Mouse (Mus musculus) midbrain, embryonic 13.5 days (tissue): ENCODE results near the gene Grin2a. TPM values are rescaled to one million over a fixed set of nuclear protein-coding genes. Genes with fewer than 3 reads are reported as not detected.

Source experiments
- ATAC-seq: fragments of 200-750 bp; cut with Nextera tagmentation; 2 replicates; pipeline ENCODE4 v1.8.0; 2017; ENCODE audit warnings: mild to moderate bottlenecking, moderate TSS enrichment, moderate library complexity
- H3K27ac ChIP-seq: fragments of 300-500 bp; sonication (generic); 2 replicates; pipeline ENCODE4 v1.5.1; 2015; ENCODE audit warnings: inconsistent platforms, mild to moderate bottlenecking, moderate library complexity
- H3K27me3 ChIP-seq: fragments of 300-500 bp; sonication (generic); 2 replicates; pipeline ENCODE4 v1.6.1; 2015; ENCODE audit warnings: mild to moderate bottlenecking, inconsistent platforms
- H3K36me3 ChIP-seq: fragments of 300-500 bp; sonication (generic); 2 replicates; pipeline ENCODE4 v1.6.1; 2015; ENCODE audit warnings: mild to moderate bottlenecking, inconsistent platforms
- H3K4me1 ChIP-seq: fragments of 300-500 bp; sonication (generic); replicated peaks from 2 replicates; pipeline ENCODE4 v1.6.1; 2015; ENCODE audit warnings: inconsistent platforms
- H3K4me2 ChIP-seq: fragments of 300-500 bp; sonication (generic); replicated peaks from 2 replicates; pipeline ENCODE4 v1.6.1; 2015; ENCODE audit warnings: moderate library complexity, mild to moderate bottlenecking, inconsistent platforms
- H3K4me3 ChIP-seq: fragments of 300-500 bp; sonication (generic); replicated peaks from 2 replicates; pipeline ENCODE4 v1.5.1; 2015; ENCODE audit warnings: mild to moderate bottlenecking, inconsistent platforms
- H3K9ac ChIP-seq: fragments of 300-500 bp; sonication (generic); replicated peaks from 2 replicates; pipeline ENCODE4 v1.6.1; 2015; ENCODE audit warnings: mild to moderate bottlenecking, inconsistent platforms
- H3K9me3 ChIP-seq: fragments of 300-500 bp; sonication (generic); 2 replicates; pipeline ENCODE4 v1.6.1; 2016; ENCODE audit warnings: mild to moderate bottlenecking, inconsistent platforms
- WGBS: fragments of 180-500 bp; shearing (Covaris S2); methylation state at CpG from one replicate; pipeline ENCODE4 v1.1.7; 2015; 5-methylcytosine and 5-hydroxymethylcytosine counted together
- polyA plus RNA-seq: library from polyadenylated mRNA; unstranded; fragments of >200 nt; fragmentation: Nextera tagmentation; extraction: Ambion mirVana; gene quantifications from 2 replicates; pipeline ENCODE4 v1.2.1, GENCODE M21; 2015

Grin2a gene
- polyA plus RNA-seq, 1 experiment from 2014 or later, result 3.8 TPM

GRCm38 (mm10) chr16:9602579-9602978, 392.8 kb downstream of the Grin2a start:
- no peaks in the 10 kb centered on the region for H3K36me3 ChIP-seq
- no peak overlapping the region for H3K4me3 ChIP-seq
- no peak for ATAC-seq
- H3K4me1 ChIP-seq, result no peaks in the 10 kb centered on the region
- H3K27ac ChIP-seq, result no peak overlapping the region
- 79% methylated on average over 2 of the region's 2 CpGs for WGBS
- no peaks in the 10 kb centered on the region for H3K27me3 ChIP-seq
- H3K9ac ChIP-seq, result no peak overlapping the region
- H3K9me3 ChIP-seq, result no peaks in the 10 kb centered on the region
- H3K4me2 ChIP-seq, result no peak overlapping the region

DNA sequence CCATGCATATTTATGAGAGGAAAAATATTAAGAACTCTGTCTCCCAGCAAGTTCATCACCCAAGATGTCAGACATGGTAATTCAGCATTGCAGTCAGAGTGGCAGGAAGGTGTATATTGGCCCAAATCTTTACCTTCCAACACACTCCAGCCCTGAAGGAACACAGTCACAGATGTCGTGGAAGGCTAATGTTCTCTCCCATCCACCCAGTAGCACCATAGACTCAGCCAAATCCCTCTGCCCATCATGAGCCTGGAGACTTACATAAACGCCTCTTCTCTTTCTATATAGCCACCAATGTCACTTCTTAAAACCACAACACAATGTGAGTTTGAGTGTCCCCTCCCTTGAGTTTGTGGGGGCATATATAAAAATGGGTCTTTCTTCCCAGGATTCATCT, 406.2 kb downstream of the Grin2a start:
- no peak overlapping the region for H3K27ac ChIP-seq
- 77% methylated on average over 2 of the region's 2 CpGs for WGBS
- H3K9ac ChIP-seq, result no peak overlapping the region
- no peaks in the 10 kb centered on the region for H3K27me3 ChIP-seq
- no peaks in the 10 kb centered on the region for H3K9me3 ChIP-seq
- no peaks in the 10 kb centered on the region for H3K4me1 ChIP-seq
- H3K36me3 ChIP-seq, result no peaks in the 10 kb centered on the region
- ATAC-seq, result no peak
- H3K4me2 ChIP-seq, result no peak overlapping the region
- no peak overlapping the region for H3K4me3 ChIP-seq

GRCm38 (mm10) chr16:9588431-9588830, 406.9 kb downstream of the Grin2a start:
- Histone ChIP-seq H3K27ac (no peak overlapping the region), H3K9me3 (no peaks in the 10 kb centered on the region), H3K4me3 (no peak overlapping the region), H3K27me3 (no peaks in the 10 kb centered on the region), H3K36me3 (no peaks in the 10 kb centered on the region), H3K4me2 (no peak overlapping the region), H3K4me1 (no peaks in the 10 kb centered on the region), H3K9ac (no peak overlapping the region)
- 86% methylated on average over 3 of the region's 3 CpGs for WGBS
- no peak for ATAC-seq

GRCm38 (mm10) chr16:9583981-9584380, 411.4 kb downstream of the Grin2a start:
- no peaks in the 10 kb centered on the region for H3K4me1 ChIP-seq
- H3K9me3 ChIP-seq, result no peaks in the 10 kb centered on the region
- no peaks in the 10 kb centered on the region for H3K36me3 ChIP-seq
- H3K4me3 ChIP-seq, result no peak overlapping the region
- H3K4me2 ChIP-seq, result no peak overlapping the region
- no peaks in the 10 kb centered on the region for H3K27me3 ChIP-seq
- H3K9ac ChIP-seq, result no peak overlapping the region
- WGBS, result 80% methylated on average over 2 of the region's 2 CpGs
- H3K27ac ChIP-seq, result no peak overlapping the region
- no peak for ATAC-seq

DNA sequence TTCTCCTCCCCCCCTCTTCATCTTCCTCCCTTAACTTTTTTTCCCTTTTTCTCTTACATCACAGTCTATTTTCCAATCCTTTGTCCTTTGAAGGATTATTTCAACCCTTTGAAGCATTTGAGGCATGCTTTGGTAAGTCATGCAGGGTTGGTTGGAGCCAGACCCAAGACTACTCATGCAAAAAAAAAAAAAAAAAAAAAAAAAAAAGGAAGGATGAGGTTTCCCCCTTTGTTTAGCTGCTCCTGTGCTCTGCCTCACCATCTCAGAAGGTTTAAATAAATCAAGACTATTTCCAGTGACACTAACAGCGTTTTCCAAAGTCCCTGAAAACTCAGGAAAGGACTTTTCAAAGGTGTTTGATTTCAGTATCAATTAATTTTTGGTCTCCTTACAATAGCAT, 423.6 kb downstream of the Grin2a start:
- Histone ChIP-seq H3K36me3 (no peaks in the 10 kb centered on the region), H3K4me2 (no peak overlapping the region), H3K27ac (no peak overlapping the region), H3K27me3 (no peaks in the 10 kb centered on the region), H3K4me3 (no peak overlapping the region), H3K9me3 (no peaks in the 10 kb centered on the region), H3K4me1 (no peaks in the 10 kb centered on the region), H3K9ac (no peak overlapping the region)
- 32% methylated on average over 1 of the region's 1 CpGs for WGBS
- ATAC-seq, result no peak

- no peak overlapping the region for H3K9ac ChIP-seq
- ATAC-seq, result no peak
- no peak overlapping the region for H3K27ac ChIP-seq
- no peaks in the 10 kb centered on the region for H3K9me3 ChIP-seq
- H3K27me3 ChIP-seq, result no peaks in the 10 kb centered on the region
- no peaks in the 10 kb centered on the region for H3K4me1 ChIP-seq
- H3K4me3 ChIP-seq, result no peak overlapping the region
- WGBS, result 59% methylated on average over 2 of the region's 2 CpGs
- H3K36me3 ChIP-seq, result no peaks in the 10 kb centered on the region
- no peak overlapping the region for H3K4me2 ChIP-seq
These were observed 428.1 kb downstream of the Grin2a start for GRCm38 (mm10) chr16:9567286-9567685.

DNA sequence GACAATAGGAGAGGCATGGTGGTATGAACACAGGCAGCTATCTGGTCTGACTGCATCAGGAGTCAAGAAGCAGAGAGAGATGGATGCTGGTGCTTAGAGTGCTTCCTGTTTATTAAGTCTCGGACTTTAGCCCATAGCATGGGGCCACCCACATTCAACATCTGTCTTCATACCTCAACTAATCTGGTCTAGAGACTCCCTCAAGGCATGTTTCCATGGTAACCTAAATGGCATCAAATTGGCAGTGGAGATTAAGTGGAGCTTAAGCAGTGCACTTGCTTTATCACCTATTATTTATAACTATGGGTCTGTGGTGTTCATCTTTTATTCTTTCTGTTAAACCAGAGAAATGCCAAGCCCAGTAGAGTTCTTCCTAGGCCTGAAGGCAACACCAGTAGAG, 433.5 kb downstream of the Grin2a start:
- Histone ChIP-seq H3K4me2 (no peak overlapping the region), H3K4me1 (peaks cover 6% of the 10 kb centered on the region; the same call in 1 of the 2 replicates), H3K9ac (no peak overlapping the region), H3K27ac (no peak overlapping the region), H3K9me3 (no peaks in the 10 kb centered on the region), H3K27me3 (no peaks in the 10 kb centered on the region), H3K4me3 (no peak overlapping the region), H3K36me3 (no peaks in the 10 kb centered on the region)
- no peak for ATAC-seq
- WGBS, result 3% methylated on average over 1 of the region's 1 CpGs

DNA sequence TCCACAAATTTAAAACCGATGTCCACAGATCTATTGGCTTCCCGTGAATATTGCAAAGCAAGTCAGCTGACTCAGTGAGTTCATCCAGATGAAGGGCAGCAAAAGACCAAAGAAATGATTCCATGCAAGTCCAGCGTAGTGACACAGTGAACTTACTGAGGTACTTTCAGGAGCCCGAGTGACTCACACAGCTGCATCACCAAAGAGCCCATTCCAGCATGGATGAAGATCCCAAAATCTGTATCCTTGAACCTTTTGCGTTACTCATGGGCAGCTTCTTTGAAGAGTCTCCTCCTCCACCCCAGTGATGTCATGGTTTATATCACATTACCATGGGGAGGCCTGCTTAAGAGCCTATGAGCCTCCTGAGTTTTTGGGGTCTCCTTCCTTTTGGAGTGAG, 460.2 kb downstream of the Grin2a start:
- Histone ChIP-seq H3K4me2 (no peak overlapping the region), H3K36me3 (no peaks in the 10 kb centered on the region), H3K27ac (no peak overlapping the region), H3K9ac (no peak overlapping the region), H3K4me3 (no peak overlapping the region), H3K9me3 (no peaks in the 10 kb centered on the region), H3K4me1 (peaks cover 23% of the 10 kb centered on the region), H3K27me3 (peaks cover 17% of the 10 kb centered on the region; the same call in 1 of the 2 replicates)
- WGBS, result 93% methylated on average over 5 of the region's 5 CpGs
- no peak for ATAC-seq

- Histone ChIP-seq H3K36me3 (no peaks in the 10 kb centered on the region), H3K4me1 (peaks cover 23% of the 10 kb centered on the region), H3K4me3 (no peak overlapping the region), H3K9me3 (no peaks in the 10 kb centered on the region), H3K4me2 (no peak overlapping the region), H3K27me3 (peaks cover 17% of the 10 kb centered on the region; the same call in 1 of the 2 replicates), H3K9ac (no peak overlapping the region), H3K27ac (peak overlapping the region; percentile 15; the same call in 1 of the 2 replicates)
- WGBS, result 11% methylated on average over 9 of the region's 9 CpGs
- ATAC-seq, result peak; percentile 91
These were observed 461.6 kb downstream of the Grin2a start for GRCm38 (mm10) chr16:9533564-9534332.

GRCm38 (mm10) chr16:9532843-9533532, 462.4 kb downstream of the Grin2a start:
- no peaks in the 10 kb centered on the region for H3K36me3 ChIP-seq
- no peak overlapping the region for H3K4me2 ChIP-seq
- no peaks in the 10 kb centered on the region for H3K9me3 ChIP-seq
- no peak overlapping the region for H3K9ac ChIP-seq
- 0 out of 2 replicates have a peak overlapping the region, but pooled peaks have one; percentile 25 for H3K27ac ChIP-seq
- peak; percentile 65 for ATAC-seq
- 30% methylated on average over 6 of the region's 6 CpGs for WGBS
- peaks cover 23% of the 10 kb centered on the region for H3K4me1 ChIP-seq
- H3K27me3 ChIP-seq, result peaks cover 23% of the 10 kb centered on the region; the same call in 1 of the 2 replicates
- H3K4me3 ChIP-seq, result no peak overlapping the region

DNA sequence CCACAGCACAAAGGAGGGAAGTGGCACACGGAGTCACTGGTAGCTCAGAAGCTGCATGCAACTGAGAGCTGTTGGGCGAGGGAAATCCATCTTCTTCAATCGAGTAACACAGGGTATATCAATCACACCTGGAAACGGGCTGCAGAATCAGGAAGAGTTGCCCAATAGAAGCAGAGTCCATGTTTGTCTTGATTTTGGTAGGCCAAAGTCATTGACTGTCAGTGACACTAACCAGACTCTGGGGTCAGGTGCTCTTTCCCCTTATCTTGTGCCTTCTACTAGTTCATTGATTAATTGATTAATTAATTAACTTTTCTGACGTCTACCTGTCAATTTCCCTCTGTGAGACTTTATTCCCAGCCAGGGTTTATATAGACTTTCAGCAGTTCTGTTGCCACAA, 468.1 kb downstream of the Grin2a start:
- no peaks in the 10 kb centered on the region for H3K9me3 ChIP-seq
- no peak overlapping the region for H3K4me2 ChIP-seq
- 0 out of 2 replicates have a peak, but pooled peaks cover under 1% of the 10 kb centered on the region for H3K4me1 ChIP-seq
- H3K27me3 ChIP-seq, result peaks cover 6% of the 10 kb centered on the region; the same call in 1 of the 2 replicates
- H3K36me3 ChIP-seq, result no peaks in the 10 kb centered on the region
- H3K9ac ChIP-seq, result no peak overlapping the region
- no peak for ATAC-seq
- no peak overlapping the region for H3K4me3 ChIP-seq
- H3K27ac ChIP-seq, result no peak overlapping the region
- 87% methylated on average over 5 of the region's 5 CpGs for WGBS

DNA sequence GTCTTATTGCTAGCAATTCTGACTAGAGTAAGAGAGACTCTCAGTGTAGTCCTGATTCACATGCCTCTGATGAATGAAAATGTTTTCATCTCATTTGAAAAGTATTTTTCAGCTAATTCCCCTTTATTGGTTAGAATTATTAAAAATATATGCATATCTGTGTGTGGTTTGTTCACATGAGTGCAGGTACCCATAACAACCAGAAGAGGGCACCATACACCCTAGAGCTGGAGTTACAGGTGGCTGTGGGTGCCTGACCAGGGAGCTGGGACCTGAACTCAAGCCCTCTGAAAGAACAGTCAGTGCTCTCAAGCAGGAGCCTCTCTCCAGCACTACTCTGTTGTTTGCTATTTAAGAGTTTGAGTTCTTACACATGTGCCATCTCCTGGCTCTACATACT, 472.0 kb downstream of the Grin2a start:
- Histone ChIP-seq H3K27ac (no peak overlapping the region), H3K4me2 (no peak overlapping the region), H3K4me1 (no peaks in the 10 kb centered on the region), H3K9me3 (no peaks in the 10 kb centered on the region), H3K9ac (no peak overlapping the region), H3K4me3 (no peak overlapping the region), H3K36me3 (no peaks in the 10 kb centered on the region), H3K27me3 (peaks cover 1% of the 10 kb centered on the region; the same call in 1 of the 2 replicates)
- no peak for ATAC-seq
